Mouse (Mus musculus) cerebellum, adult 8-10 months (tissue): ENCODE results near the gene Notch2.
A peak's percentile ranks its signal among the peaks of the same experiment; 100 is the strongest.
"Not testable (repeated sequence)": the region's sequence is repeated elsewhere in the genome, so short reads cannot be mapped to it uniquely, and the experiment has no call there.

Experiments
- DNase-seq: peaks from one replicate; pipeline ENCODE4 v3.0.0; 2022

Gene Notch2

GRCm38 (mm10) chr3:98106590-98107313 is 93.4 kb downstream of the Notch2 start:
- peak; percentile 9 for DNase-seq

GRCm38 (mm10) chr3:98108416-98108815 is 95.1 kb downstream of the Notch2 start:
- DNase-seq, result no peak

GRCm38 (mm10) chr3:98108866-98109265 is 95.5 kb downstream of the Notch2 start:
- no peak for DNase-seq

GRCm38 (mm10) chr3:98110610-98111009 is 97.3 kb downstream of the Notch2 start:
- no peak for DNase-seq

- DNase-seq, result no peak
These were observed 104.9 kb downstream of the Notch2 start for GRCm38 (mm10) chr3:98118252-98118651.

- no peak for DNase-seq
These were observed 106.0 kb downstream of the Notch2 start for GRCm38 (mm10) chr3:98119338-98119737.

- DNase-seq, result no peak
These were observed 107.6 kb downstream of the Notch2 start for GRCm38 (mm10) chr3:98120884-98121283.

GRCm38 (mm10) chr3:98127775-98128174 is 114.4 kb downstream of the Notch2 start:
- DNase-seq, result no peak

- DNase-seq, result no peak
These were observed 115.4 kb downstream of the Notch2 start for GRCm38 (mm10) chr3:98128716-98129115.

- DNase-seq, result not testable (repeated sequence)
These were observed 118.8 kb downstream of the Notch2 start for GRCm38 (mm10) chr3:98132140-98132539.

GRCm38 (mm10) chr3:98132636-98133035 is 119.3 kb downstream of the Notch2 start:
- no peak for DNase-seq

- no peak for DNase-seq
These were observed 128.1 kb downstream of the Notch2 start for GRCm38 (mm10) chr3:98141456-98141855.

GRCm38 (mm10) chr3:98142862-98143261 is 129.5 kb downstream of the Notch2 start:
- no peak for DNase-seq

GRCm38 (mm10) chr3:98145204-98145603 is 131.9 kb downstream of the Notch2 start:
- no peak for DNase-seq

GRCm38 (mm10) chr3:98146471-98147410 is 133.4 kb downstream of the Notch2 start:
- DNase-seq, result no peak

- no peak for DNase-seq
These were observed 134.4 kb downstream of the Notch2 start for GRCm38 (mm10) chr3:98147706-98148105.

GRCm38 (mm10) chr3:98149881-98150280 is 136.6 kb downstream of the Notch2 start:
- DNase-seq, result no peak

GRCm38 (mm10) chr3:98151016-98151415 is 137.7 kb downstream of the Notch2 start:
- DNase-seq, result no peak

GRCm38 (mm10) chr3:98153460-98153859 is 140.1 kb downstream of the Notch2 start:
- no peak for DNase-seq

GRCm38 (mm10) chr3:98156158-98156557 is 142.8 kb downstream of the Notch2 start:
- no peak for DNase-seq

GRCm38 (mm10) chr3:98157073-98157472 is 143.7 kb downstream of the Notch2 start:
- DNase-seq, result no peak

GRCm38 (mm10) chr3:98157585-98157984 is 144.3 kb downstream of the Notch2 start:
- no peak for DNase-seq

- DNase-seq, result no peak
These were observed 145.3 kb downstream of the Notch2 start for GRCm38 (mm10) chr3:98158646-98159045.

GRCm38 (mm10) chr3:98159289-98159688 is 146.0 kb downstream of the Notch2 start:
- no peak for DNase-seq
